Mouse (Mus musculus): ENCODE data around the gene Pum2. TPM values are rescaled to one million over a fixed set of nuclear protein-coding genes. Genes with fewer than 3 reads are reported as not detected.

The Pum2 gene
- polyA plus RNA-seq, 1 experiment from 2014 or later, result 39.7 TPM

- Histone ChIP-seq H3K9me3 (ENCODE audit: control insufficient read depth, low read length) (0 out of 2 replicates have a peak, but pooled peaks cover 7% of the 10 kb centered on the region), H3K4me1 (ENCODE audit: control insufficient read depth in 2 of 2, insufficient read depth in 2 of 2, low read length in 2 of 2) (no peaks in the 10 kb centered on the region), H3K27ac (replicated peaks in 1 of 2; ENCODE audit: control insufficient read depth in 1 of 2, insufficient read depth in 1 of 2, low read depth in 2 of 2, low read length in 2 of 2) (no peak overlapping the region), H3K27me3 (ENCODE audit: control insufficient read depth, insufficient read depth, low read length) (no peaks in the 10 kb centered on the region), H3K9ac (ENCODE audit: low read length) (no peak overlapping the region), H3K36me3 (ENCODE audit: control insufficient read depth, insufficient read depth, low read length) (0 out of 2 replicates have a peak, but pooled peaks cover 3% of the 10 kb centered on the region), H3K4me2 (ENCODE audit: low read length) (no peak overlapping the region), H3K4me3 (ENCODE audit: control insufficient read depth in 1 of 2, insufficient read depth in 1 of 2, low read depth in 1 of 2, low read length in 2 of 2) (no peak overlapping the region)
- ATAC-seq (ENCODE audit: insufficient number of reproducible peaks, insufficient read depth, low FRiP score, low read depth), result no peak
- 74% methylated on average over 7 of the region's 7 CpGs for WGBS
Measured at GRCm38 (mm10) chr12:8761058-8761457, 87.1 kb downstream of the Pum2 start.

- Histone ChIP-seq H3K4me3 (ENCODE audit: control insufficient read depth in 1 of 2, insufficient read depth in 1 of 2, low read depth in 1 of 2, low read length in 2 of 2) (no peak overlapping the region), H3K4me1 (ENCODE audit: control insufficient read depth in 2 of 2, insufficient read depth in 2 of 2, low read length in 2 of 2) (no peaks in the 10 kb centered on the region), H3K27ac (replicated peaks in 1 of 2; ENCODE audit: control insufficient read depth in 1 of 2, insufficient read depth in 1 of 2, low read depth in 2 of 2, low read length in 2 of 2) (no peak overlapping the region), H3K9me3 (ENCODE audit: control insufficient read depth, low read length) (0 out of 2 replicates have a peak, but pooled peaks cover 3% of the 10 kb centered on the region), H3K36me3 (ENCODE audit: control insufficient read depth, insufficient read depth, low read length) (0 out of 2 replicates have a peak, but pooled peaks cover 1% of the 10 kb centered on the region), H3K27me3 (ENCODE audit: control insufficient read depth, insufficient read depth, low read length) (no peaks in the 10 kb centered on the region), H3K9ac (ENCODE audit: low read length) (no peak overlapping the region), H3K4me2 (ENCODE audit: low read length) (no peak overlapping the region)
- ATAC-seq (ENCODE audit: insufficient number of reproducible peaks, insufficient read depth, low FRiP score, low read depth), result no peak
- 66% methylated on average over 2 of the region's 2 CpGs for WGBS
Measured at GRCm38 (mm10) chr12:8762667-8763066, 88.7 kb downstream of the Pum2 start.

- no peak overlapping the region for H3K27ac ChIP-seq (replicated peaks in 1 of 2; ENCODE audit: control insufficient read depth in 1 of 2, insufficient read depth in 1 of 2, low read depth in 2 of 2, low read length in 2 of 2)
Measured at GRCm38 (mm10) chr12:8764221-8764930, 90.4 kb downstream of the Pum2 start.

GRCm38 (mm10) chr12:8770946-8771843 is 97.3 kb downstream of the Pum2 start, which contains the start of gene Sdc1:
Gene Sdc1 (plus strand): TSS chr12:8771323.
- Histone ChIP-seq H3K27ac (replicated peaks in 1 of 2; ENCODE audit: control insufficient read depth in 1 of 2, insufficient read depth in 1 of 2, low read depth in 2 of 2, low read length in 2 of 2) (peak within 1 kb of the TSS; percentile 41 to 67), H3K27me3 (ENCODE audit: control insufficient read depth, insufficient read depth, low read length) (no peaks in the 10 kb centered on the region), H3K36me3 (ENCODE audit: control insufficient read depth, insufficient read depth, low read length) (no peaks in the 10 kb centered on the region), H3K4me2 (ENCODE audit: low read length) (peak within 1 kb of the TSS; percentile 92), H3K4me1 (ENCODE audit: control insufficient read depth in 2 of 2, insufficient read depth in 2 of 2, low read length in 2 of 2) (peaks cover 7 to 13% of the 10 kb centered on the region in 2 experiments; a peak in 3 of 4 replicates), H3K4me3 (ENCODE audit: control insufficient read depth in 1 of 2, insufficient read depth in 1 of 2, low read depth in 1 of 2, low read length in 2 of 2) (peak within 1 kb of the TSS; percentile 67 to 78), H3K9me3 (ENCODE audit: control insufficient read depth, low read length) (no peaks in the 10 kb centered on the region), H3K9ac (ENCODE audit: low read length) (peak within 1 kb of the TSS; percentile 84)
- ATAC-seq (ENCODE audit: insufficient number of reproducible peaks, insufficient read depth, low FRiP score, low read depth), result peak; percentile 79
- WGBS, result under 1% methylated on average over 63 of the region's 67 CpGs

More at GRCm38 (mm10) chr12:8764221-8764930, 90.4 kb downstream of the Pum2 start:
- H3K4me1 ChIP-seq (ENCODE audit: control insufficient read depth in 2 of 2, insufficient read depth in 2 of 2, low read length in 2 of 2), result no peaks in the 10 kb centered on the region
- no peaks in the 10 kb centered on the region for H3K27me3 ChIP-seq (ENCODE audit: control insufficient read depth, insufficient read depth, low read length)
- H3K9me3 ChIP-seq (ENCODE audit: control insufficient read depth, low read length), result no peaks in the 10 kb centered on the region
- ATAC-seq (ENCODE audit: insufficient number of reproducible peaks, insufficient read depth, low FRiP score, low read depth), result no peak
- WGBS, result 73% methylated on average over 15 of the region's 15 CpGs
- H3K9ac ChIP-seq (ENCODE audit: low read length), result no peak overlapping the region
- no peaks in the 10 kb centered on the region for H3K36me3 ChIP-seq (ENCODE audit: control insufficient read depth, insufficient read depth, low read length)
- H3K4me2 ChIP-seq (ENCODE audit: low read length), result no peak overlapping the region
- no peak overlapping the region for H3K4me3 ChIP-seq (ENCODE audit: control insufficient read depth in 1 of 2, insufficient read depth in 1 of 2, low read depth in 1 of 2, low read length in 2 of 2)

- peak; percentile 6; the same call in 1 of the 2 replicates for ATAC-seq (ENCODE audit: insufficient number of reproducible peaks, insufficient read depth, low FRiP score, low read depth)
Measured at GRCm38 (mm10) chr12:8771844-8772380, 98.0 kb downstream of the Pum2 start.

GRCm38 (mm10) chr12:8772451-8773143 is 98.7 kb downstream of the Pum2 start:
- Histone ChIP-seq H3K9me3 (ENCODE audit: control insufficient read depth, low read length) (no peaks in the 10 kb centered on the region), H3K27me3 (ENCODE audit: control insufficient read depth, insufficient read depth, low read length) (no peaks in the 10 kb centered on the region), H3K4me2 (ENCODE audit: low read length) (peak overlapping the region; percentile 92), H3K4me3 (ENCODE audit: control insufficient read depth in 1 of 2, insufficient read depth in 1 of 2, low read depth in 1 of 2, low read length in 2 of 2) (peak overlapping the region; percentile 67 to 78), H3K27ac (replicated peaks in 1 of 2; ENCODE audit: control insufficient read depth in 1 of 2, insufficient read depth in 1 of 2, low read depth in 2 of 2, low read length in 2 of 2) (peak overlapping the region; percentile 34 to 67), H3K4me1 (ENCODE audit: control insufficient read depth in 2 of 2, insufficient read depth in 2 of 2, low read length in 2 of 2) (peaks cover 7 to 13% of the 10 kb centered on the region in 2 experiments; a peak in 3 of 4 replicates), H3K9ac (ENCODE audit: low read length) (peak overlapping the region; percentile 84), H3K36me3 (ENCODE audit: control insufficient read depth, insufficient read depth, low read length) (no peaks in the 10 kb centered on the region)
- WGBS, result under 1% methylated on average over 55 of the region's 55 CpGs
- peak; percentile 24; the same call in 1 of the 2 replicates for ATAC-seq (ENCODE audit: insufficient number of reproducible peaks, insufficient read depth, low FRiP score, low read depth)

More at GRCm38 (mm10) chr12:8771844-8772380, 98.0 kb downstream of the Pum2 start:
- peak overlapping the region; percentile 67 to 78 for H3K4me3 ChIP-seq (ENCODE audit: control insufficient read depth in 1 of 2, insufficient read depth in 1 of 2, low read depth in 1 of 2, low read length in 2 of 2)
- peak overlapping the region; percentile 92 for H3K4me2 ChIP-seq (ENCODE audit: low read length)
- H3K9ac ChIP-seq (ENCODE audit: low read length), result peak overlapping the region; percentile 84
- under 1% methylated on average over 37 of the region's 37 CpGs for WGBS
- peak overlapping the region; percentile 41 to 67; a peak in 3 of 4 replicates for H3K27ac ChIP-seq (replicated peaks in 1 of 2; ENCODE audit: control insufficient read depth in 1 of 2, insufficient read depth in 1 of 2, low read depth in 2 of 2, low read length in 2 of 2)
- peaks cover 7 to 13% of the 10 kb centered on the region in 2 experiments; a peak in 3 of 4 replicates for H3K4me1 ChIP-seq (ENCODE audit: control insufficient read depth in 2 of 2, insufficient read depth in 2 of 2, low read length in 2 of 2)
- no peaks in the 10 kb centered on the region for H3K36me3 ChIP-seq (ENCODE audit: control insufficient read depth, insufficient read depth, low read length)
- H3K9me3 ChIP-seq (ENCODE audit: control insufficient read depth, low read length), result no peaks in the 10 kb centered on the region
- no peaks in the 10 kb centered on the region for H3K27me3 ChIP-seq (ENCODE audit: control insufficient read depth, insufficient read depth, low read length)
